Mouse (Mus musculus) spleen, adult 2 months (tissue): ENCODE results near the gene Frmd7. TPM values are rescaled to one million over a fixed set of nuclear protein-coding genes. Genes with fewer than 3 reads are reported as not detected.

ENCODE experiments used
- DNase-seq, 2 experiments: peaks; one replicate each; pipeline versions ENCODE4 v3.0.0 to v3.0.0-alpha.2; 2012 to 2021; ENCODE audit warnings: low spot score in 2 of 2, low read depth in 1 of 2
- H3K27ac ChIP-seq: fragments of 200-500 bp; 2 replicates; pipeline ENCODE4 v1.5.1; 2012; ENCODE audit warnings: low read length, inconsistent platforms; ENCODE audit not compliant: insufficient read depth
- H3K27me3 ChIP-seq: fragments of 200-500 bp; 2 replicates; pipeline ENCODE4 v1.6.1; 2012; ENCODE audit warnings: mild to moderate bottlenecking, moderate library complexity, low read length, inconsistent platforms; ENCODE audit not compliant: control insufficient read depth, insufficient read depth
- H3K36me3 ChIP-seq: fragments of 200-500 bp; 2 replicates; pipeline ENCODE4 v1.6.1; 2012; ENCODE audit warnings: mild to moderate bottlenecking, low read length, inconsistent platforms; ENCODE audit not compliant: control insufficient read depth, insufficient read depth
- H3K4me1 ChIP-seq: fragments of 200-500 bp; 2 replicates; pipeline ENCODE4 v1.6.1; 2011; ENCODE audit warnings: inconsistent platforms; ENCODE audit not compliant: control insufficient read depth, insufficient read depth, insufficient read length
- H3K4me3 ChIP-seq: fragments of 200-500 bp; 2 replicates; pipeline ENCODE4 v1.5.1; 2011; ENCODE audit warnings: mild to moderate bottlenecking, inconsistent platforms; ENCODE audit not compliant: insufficient read depth, insufficient read length; ENCODE audit errors: extremely low read depth
- CTCF ChIP-seq: fragments of 200-500 bp; IDR thresholded peaks from 2 replicates; pipeline ENCODE4 v1.5.1; 2011; ENCODE audit warnings: mild to moderate bottlenecking, inconsistent platforms; ENCODE audit not compliant: insufficient read depth, insufficient read length, insufficient replicate concordance; ENCODE audit errors: extremely low read depth
- POLR2A ChIP-seq: fragments of 200-500 bp; IDR thresholded peaks from 2 replicates; pipeline ENCODE4 v1.6.1; 2011; ENCODE audit warnings: low read depth, low read length, inconsistent platforms
- WGBS: fragments of 180-500 bp; shearing (Covaris S2); methylation state at CpG from one replicate; pipeline ENCODE4 v1.1.7; 2018; 5-methylcytosine and 5-hydroxymethylcytosine counted together
- polyA plus RNA-seq: library from polyadenylated mRNA; depleted of rRNA; stranded (reverse); fragments of >200 nt; gene quantifications from 2 replicates; pipeline ENCODE4 v1.2.3, GENCODE M21; 2012; rRNA removed

Gene Frmd7
- polyA plus RNA-seq: not detected in 2 replicates

GRCm38 (mm10) chrX:50942610-50943009 lies at the start of gene Frmd7:
Gene Frmd7 (minus strand): TSS chrX:50942710.
- no peak for DNase-seq
- Histone ChIP-seq H3K27me3 (no peaks in the 10 kb centered on the region), H3K4me1 (no peaks in the 10 kb centered on the region), H3K27ac (no peak within 1 kb of the TSS), H3K36me3 (no peaks in the 10 kb centered on the region), H3K4me3 (no peak within 1 kb of the TSS)
- 81% methylated on average over 14 of the region's 14 CpGs for WGBS
- TF ChIP-seq CTCF (no peak), POLR2A (no peak)

GRCm38 (mm10) chrX:50991324-50991723 lies 48.8 kb upstream of the Frmd7 start:
- Histone ChIP-seq H3K4me3 (no peak overlapping the region), H3K36me3 (no peaks in the 10 kb centered on the region), H3K4me1 (no peaks in the 10 kb centered on the region), H3K27me3 (no peaks in the 10 kb centered on the region), H3K27ac (no peak overlapping the region)
- TF ChIP-seq CTCF (no peak), POLR2A (no peak)
- 84% methylated on average over 5 of the region's 5 CpGs for WGBS
- DNase-seq: no peak

GRCm38 (mm10) chrX:50989940-50990339 lies 47.4 kb upstream of the Frmd7 start:
- no peaks in the 10 kb centered on the region for H3K36me3 ChIP-seq
- no peak for DNase-seq
- H3K4me1 ChIP-seq: no peaks in the 10 kb centered on the region
- H3K27ac ChIP-seq: no peak overlapping the region
- WGBS: 85% methylated on average over 6 of the region's 6 CpGs
- no peaks in the 10 kb centered on the region for H3K27me3 ChIP-seq
- TF ChIP-seq POLR2A: no peak
- no peak for TF ChIP-seq CTCF
- H3K4me3 ChIP-seq: no peak overlapping the region

- no peaks in the 10 kb centered on the region for H3K27me3 ChIP-seq
- no peak for DNase-seq
- 60% methylated on average over 1 of the region's 1 CpGs for WGBS
- H3K27ac ChIP-seq: no peak overlapping the region
- H3K4me3 ChIP-seq: no peak overlapping the region
- no peaks in the 10 kb centered on the region for H3K36me3 ChIP-seq
- H3K4me1 ChIP-seq: no peaks in the 10 kb centered on the region
- no peak for TF ChIP-seq CTCF
- no peak for TF ChIP-seq POLR2A
Observed at GRCm38 (mm10) chrX:50988581-50988980, 46.1 kb upstream of the Frmd7 start.

GRCm38 (mm10) chrX:50978428-50978827 lies 35.9 kb upstream of the Frmd7 start:
- Histone ChIP-seq H3K4me1 (no peaks in the 10 kb centered on the region), H3K27me3 (no peaks in the 10 kb centered on the region), H3K27ac (no peak overlapping the region), H3K4me3 (no peak overlapping the region), H3K36me3 (no peaks in the 10 kb centered on the region)
- WGBS: 76% methylated on average over 2 of the region's 2 CpGs
- no peak for DNase-seq
- no peak for TF ChIP-seq POLR2A
- TF ChIP-seq CTCF: no peak

GRCm38 (mm10) chrX:50972145-50972544 lies 29.6 kb upstream of the Frmd7 start:
- Histone ChIP-seq H3K4me3 (no peak overlapping the region), H3K36me3 (no peaks in the 10 kb centered on the region), H3K27me3 (no peaks in the 10 kb centered on the region), H3K27ac (no peak overlapping the region), H3K4me1 (no peaks in the 10 kb centered on the region)
- TF ChIP-seq POLR2A (no peak), CTCF (no peak)
- no peak for DNase-seq
- WGBS: 51% methylated on average over 4 of the region's 4 CpGs

GRCm38 (mm10) chrX:50969907-50970306 lies 27.4 kb upstream of the Frmd7 start:
- no peak for DNase-seq
- Histone ChIP-seq H3K36me3 (no peaks in the 10 kb centered on the region), H3K4me1 (no peaks in the 10 kb centered on the region), H3K27ac (no peak overlapping the region), H3K4me3 (no peak overlapping the region), H3K27me3 (no peaks in the 10 kb centered on the region)
- TF ChIP-seq CTCF (no peak), POLR2A (no peak)
- 86% methylated on average over 5 of the region's 5 CpGs for WGBS
